Mouse (Mus musculus) adipose tissue, adult 10 weeks (tissue): Measurements from ENCODE around the gene Mup10. TPM values are rescaled to one million over a fixed set of nuclear protein-coding genes. Genes with fewer than 3 reads are reported as not detected.

Experiments used
- polyA plus RNA-seq: library from polyadenylated mRNA; stranded (reverse); fragments of 350-450 nt; fragmentation: Illumina TruSeq; extraction: RNeasy Lipid Tissue Mini Kit (QIAGEN cat#74804); gene quantifications from one replicate; pipeline ENCODE4 v1.2.3, GENCODE M21; 2014; ENCODE audit warnings: low read depth, low replicate concordance

The Mup10 gene
- not detected for polyA plus RNA-seq

GRCm38 (mm10) chr4:60582099-60582498 is at the start of gene Mup10:
Gene Mup10, minus strand, starts transcription at chr4:60582199.

Other genes starting within 250 kb of the Mup10 start
- not detected for gene Mup9, start 160.2 kb downstream of the Mup10 start, polyA plus RNA-seq
- not detected for gene Mup1, start 80.2 kb downstream of the Mup10 start, polyA plus RNA-seq
- gene Mup11, start 80.2 kb upstream of the Mup10 start, polyA plus RNA-seq: not detected
- gene Mup12, start 159.1 kb upstream of the Mup10 start, polyA plus RNA-seq: not detected
- not detected for gene Mup22, start 239.3 kb upstream of the Mup10 start, polyA plus RNA-seq